Mouse (Mus musculus): ENCODE data around the gene E330009J07Rik.

- TF ChIP-seq CTCF (IDR thresholded peaks at IDR 0.05; ENCODE audit: low read depth, low read length) (no peak), POLR2A (IDR thresholded peaks at IDR 0.05; ENCODE audit: extremely low read depth, insufficient read depth, low read length) (no peak)
These were observed 82.6 kb downstream of the E330009J07Rik start for GRCm38 (mm10) chr6:40353360-40353759.

Data from liver, adult 2 months (tissue).